Mouse (Mus musculus) bone marrow, adult 2 months (tissue): ENCODE data around the gene Purb.

ENCODE experiments used
- CTCF ChIP-seq: fragments of 200-500 bp; IDR thresholded peaks from 2 replicates; pipeline ENCODE4 v1.5.1; 2011; ENCODE audit warnings: low read length, control low read depth; ENCODE audit not compliant: control insufficient read depth, insufficient read depth
- POLR2A ChIP-seq: fragments of 200-500 bp; IDR thresholded peaks from 2 replicates; pipeline ENCODE4 v1.6.1; 2011; ENCODE audit warnings: low read depth, mild to moderate bottlenecking, control low read depth, low read length, borderline replicate concordance; ENCODE audit not compliant: control insufficient read depth

- TF ChIP-seq CTCF (no peak), POLR2A (no peak)
Measured at GRCm38 (mm10) chr11:6479231-6479630, 3.5 kb upstream of the Purb start.
